Mouse (Mus musculus) stomach, embryonic 16.5 days (tissue): ENCODE measurements around the gene Tln1. TPM values are rescaled to one million over a fixed set of nuclear protein-coding genes. Genes with fewer than 3 reads are reported as not detected.
"Not testable (repeated sequence)": the region's sequence is repeated elsewhere in the genome, so short reads cannot be mapped to it uniquely, and the experiment has no call there.

Experiments
- ATAC-seq: fragments of 200-750 bp; cut with Nextera tagmentation; 2 replicates; pipeline ENCODE4 v1.8.0; 2017; ENCODE audit warnings: moderate number of reproducible peaks, moderate TSS enrichment; ENCODE audit not compliant: insufficient read depth, low FRiP score
- H3K27ac ChIP-seq: fragments of 300-500 bp; sonication (generic); 2 replicates; pipeline ENCODE4 v1.5.1; 2014; ENCODE audit warnings: low read length
- H3K27me3 ChIP-seq: fragments of 300-500 bp; sonication (generic); 2 replicates; pipeline ENCODE4 v1.6.1; 2014; ENCODE audit warnings: low read length, control low read depth, mixed read lengths; ENCODE audit not compliant: control insufficient read depth, insufficient read depth
- H3K36me3 ChIP-seq: fragments of 300-500 bp; sonication (generic); 2 replicates; pipeline ENCODE4 v1.6.1; 2014; ENCODE audit warnings: low read length; ENCODE audit not compliant: control insufficient read depth, insufficient read depth
- H3K4me1 ChIP-seq: fragments of 300-500 bp; sonication (generic); 2 replicates; pipeline ENCODE4 v1.6.1; 2014; ENCODE audit warnings: low read length, control low read depth, mixed read lengths; ENCODE audit not compliant: control insufficient read depth, insufficient read depth
- H3K4me2 ChIP-seq: fragments of 300-500 bp; sonication (generic); 2 replicates; pipeline ENCODE4 v1.6.1; 2014; ENCODE audit warnings: low read depth, low read length, mixed read lengths
- H3K4me3 ChIP-seq: fragments of 300-500 bp; sonication (generic); replicated peaks from 2 replicates; pipeline ENCODE4 v1.5.1; 2014; ENCODE audit warnings: mild to moderate bottlenecking, low read length
- H3K9ac ChIP-seq: fragments of 300-500 bp; sonication (generic); 2 replicates; pipeline ENCODE4 v1.6.1; 2014; ENCODE audit warnings: low read length
- H3K9me3 ChIP-seq: fragments of 300-500 bp; sonication (generic); replicated peaks from 2 replicates; pipeline ENCODE4 v1.6.1; 2016; ENCODE audit warnings: low read length, control low read depth; ENCODE audit not compliant: control insufficient read depth
- WGBS: fragments of 180-500 bp; shearing (Covaris S2); extraction: QIAGEN DNeasy Blood & Tissue Kit; methylation state at CpG from one replicate; pipeline ENCODE4 v1.1.7; 2014; 5-methylcytosine and 5-hydroxymethylcytosine counted together
- polyA plus RNA-seq: library from polyadenylated mRNA; unstranded; fragments of >200 nt; fragmentation: Nextera tagmentation; extraction: Ambion mirVana; gene quantifications from 2 replicates; pipeline ENCODE4 v1.2.1, GENCODE M21; 2015

The Tln1 gene
- polyA plus RNA-seq, 1 experiment from 2014 or later = 64.8 TPM

- H3K4me2 ChIP-seq = peak overlapping the region; percentile 96
- H3K4me3 ChIP-seq = peak overlapping the region; percentile 93
- no peaks in the 10 kb centered on the region for H3K27me3 ChIP-seq
- peak; percentile 30 for ATAC-seq
- H3K36me3 ChIP-seq = peaks cover 31% of the 10 kb centered on the region
- 15% methylated on average over 13 of the region's 13 CpGs for WGBS
- H3K9ac ChIP-seq = peak overlapping the region; percentile 66
- H3K27ac ChIP-seq = peak overlapping the region; percentile 89
- no peaks in the 10 kb centered on the region for H3K9me3 ChIP-seq
- H3K4me1 ChIP-seq = peaks cover 45% of the 10 kb centered on the region
These were observed 3.7 kb downstream of the Tln1 start for GRCm38 (mm10) chr4:43558631-43559356.

- no peaks in the 10 kb centered on the region for H3K9me3 ChIP-seq
- H3K27me3 ChIP-seq = no peaks in the 10 kb centered on the region
- peak overlapping the region; percentile 66 for H3K9ac ChIP-seq
- H3K4me2 ChIP-seq = peak overlapping the region; percentile 96
- peaks cover 38% of the 10 kb centered on the region for H3K36me3 ChIP-seq
- H3K4me3 ChIP-seq = peak overlapping the region; percentile 93
- peak overlapping the region; percentile 89 for H3K27ac ChIP-seq
- H3K4me1 ChIP-seq = peaks cover 39% of the 10 kb centered on the region
- no peak for ATAC-seq
- 16% methylated on average over 5 of the region's 5 CpGs for WGBS
These were observed 4.4 kb downstream of the Tln1 start for GRCm38 (mm10) chr4:43558028-43558630.

- Histone ChIP-seq H3K36me3 (peaks cover 50% of the 10 kb centered on the region), H3K27me3 (no peaks in the 10 kb centered on the region)
- WGBS = 91% methylated on average over 7 of the region's 7 CpGs
These were observed 6.6 kb downstream of the Tln1 start for GRCm38 (mm10) chr4:43555926-43556325.

GRCm38 (mm10) chr4:43553891-43554290 lies 8.6 kb downstream of the Tln1 start:
- peaks cover 15% of the 10 kb centered on the region for H3K4me1 ChIP-seq
- no peaks in the 10 kb centered on the region for H3K27me3 ChIP-seq
- no peak overlapping the region for H3K27ac ChIP-seq
- H3K9me3 ChIP-seq = no peaks in the 10 kb centered on the region
- H3K9ac ChIP-seq = no peak overlapping the region
- peaks cover 66% of the 10 kb centered on the region for H3K36me3 ChIP-seq
- ATAC-seq = no peak
- no peak overlapping the region for H3K4me2 ChIP-seq
- no peak overlapping the region for H3K4me3 ChIP-seq

More at GRCm38 (mm10) chr4:43555926-43556325, 6.6 kb downstream of the Tln1 start:
- peaks cover 36% of the 10 kb centered on the region for H3K4me1 ChIP-seq
- no peak overlapping the region for H3K27ac ChIP-seq
- no peak overlapping the region for H3K4me3 ChIP-seq
- no peak for ATAC-seq
- no peak overlapping the region for H3K9ac ChIP-seq
- no peak overlapping the region for H3K4me2 ChIP-seq
- H3K9me3 ChIP-seq = no peaks in the 10 kb centered on the region

GRCm38 (mm10) chr4:43552437-43552836 lies 10.1 kb downstream of the Tln1 start:
- no peak for ATAC-seq
- Histone ChIP-seq H3K27me3 (no peaks in the 10 kb centered on the region), H3K4me1 (0 out of 2 replicates have a peak, but pooled peaks cover under 1% of the 10 kb centered on the region), H3K27ac (no peak overlapping the region), H3K4me2 (no peak overlapping the region), H3K4me3 (no peak overlapping the region), H3K9me3 (no peaks in the 10 kb centered on the region), H3K36me3 (peaks cover 77% of the 10 kb centered on the region), H3K9ac (no peak overlapping the region)
- WGBS = 96% methylated on average over 5 of the region's 5 CpGs

GRCm38 (mm10) chr4:43551854-43552253 lies 10.6 kb downstream of the Tln1 start:
- not testable (repeated sequence) for H3K4me1 ChIP-seq, H3K4me2 ChIP-seq, ATAC-seq, H3K27me3 ChIP-seq, H3K9me3 ChIP-seq, H3K4me3 ChIP-seq, H3K27ac ChIP-seq, H3K9ac ChIP-seq
- peaks cover 77% of the 10 kb centered on the region for H3K36me3 ChIP-seq
- 79% methylated on average over 6 of the region's 6 CpGs for WGBS

GRCm38 (mm10) chr4:43549055-43549454 lies 13.4 kb downstream of the Tln1 start:
- no peak overlapping the region for H3K9ac ChIP-seq
- H3K4me2 ChIP-seq = no peak overlapping the region
- no peaks in the 10 kb centered on the region for H3K4me1 ChIP-seq
- WGBS = 93% methylated on average over 12 of the region's 12 CpGs
- H3K36me3 ChIP-seq = peaks cover 72% of the 10 kb centered on the region
- no peaks in the 10 kb centered on the region for H3K27me3 ChIP-seq
- no peaks in the 10 kb centered on the region for H3K9me3 ChIP-seq
- ATAC-seq = no peak
- no peak overlapping the region for H3K4me3 ChIP-seq
- H3K27ac ChIP-seq = no peak overlapping the region

- H3K27me3 ChIP-seq = no peaks in the 10 kb centered on the region
- H3K4me2 ChIP-seq = no peak overlapping the region
- no peak overlapping the region for H3K27ac ChIP-seq
- H3K9ac ChIP-seq = no peak overlapping the region
- H3K9me3 ChIP-seq = no peaks in the 10 kb centered on the region
- ATAC-seq = no peak
- peaks cover 71% of the 10 kb centered on the region for H3K36me3 ChIP-seq
- H3K4me3 ChIP-seq = no peak overlapping the region
- 91% methylated on average over 8 of the region's 8 CpGs for WGBS
- no peaks in the 10 kb centered on the region for H3K4me1 ChIP-seq
These were observed 15.3 kb downstream of the Tln1 start for GRCm38 (mm10) chr4:43547160-43547559.

- 91% methylated on average over 12 of the region's 12 CpGs for WGBS
- H3K36me3 ChIP-seq = peaks cover 68% of the 10 kb centered on the region
- H3K9ac ChIP-seq = no peak overlapping the region
- no peaks in the 10 kb centered on the region for H3K4me1 ChIP-seq
- no peak for ATAC-seq
- H3K27ac ChIP-seq = no peak overlapping the region
- H3K27me3 ChIP-seq = no peaks in the 10 kb centered on the region
- no peaks in the 10 kb centered on the region for H3K9me3 ChIP-seq
- no peak overlapping the region for H3K4me2 ChIP-seq
- no peak overlapping the region for H3K4me3 ChIP-seq
These were observed 16.0 kb downstream of the Tln1 start for GRCm38 (mm10) chr4:43546375-43547047.
